Mouse (Mus musculus): ENCODE measurements at regions not wholly inside any gene's neighbourhood (a gene's known extent, or its start where the extent isn't known, plus 50 kb on each side); places are given as distances from the start of the nearest gene placed in this dataset.

GRCm38 (mm10) chr13:44121932-44122331 lies 337.4 kb downstream of the Cd83 start:
- DNase-seq (ENCODE audit: low read depth in 2 of 2, low spot score in 2 of 2), result no peak

GRCm38 (mm10) chr13:44126198-44126597 lies 341.6 kb downstream of the Cd83 start:
- DNase-seq (ENCODE audit: low read depth in 2 of 2, low spot score in 2 of 2), result no peak

GRCm38 (mm10) chr13:44128506-44129274 lies 344.1 kb downstream of the Cd83 start:
- DNase-seq (ENCODE audit: low read depth in 2 of 2, low spot score in 2 of 2), result no peak

DNA sequence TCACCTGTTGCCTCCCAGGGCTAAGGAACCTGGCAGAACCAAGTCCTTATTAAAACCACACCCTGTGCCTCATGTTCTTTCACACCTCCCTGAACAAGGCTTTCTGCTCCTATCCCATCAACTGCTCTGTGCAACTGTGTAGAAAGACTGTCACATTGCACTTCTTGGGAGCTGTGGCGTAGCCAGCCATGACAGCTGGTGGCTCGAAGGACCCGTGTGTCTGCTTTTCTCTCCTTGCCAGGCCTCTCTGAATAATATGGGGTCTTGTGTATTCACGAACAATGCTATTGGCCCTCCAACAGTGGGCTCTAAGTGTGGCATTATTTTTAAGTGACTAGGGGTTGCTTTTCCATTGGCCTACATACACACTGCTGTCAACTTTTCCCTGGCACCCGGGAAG lies 347.3 kb downstream of the Cd83 start:
- DNase-seq (ENCODE audit: low read depth in 2 of 2, low spot score in 2 of 2), result no peak

- no peak for DNase-seq (ENCODE audit: low read depth in 2 of 2, low spot score in 2 of 2)
Measured at GRCm38 (mm10) chr13:44132510-44132909, 347.9 kb downstream of the Cd83 start.

DNA sequence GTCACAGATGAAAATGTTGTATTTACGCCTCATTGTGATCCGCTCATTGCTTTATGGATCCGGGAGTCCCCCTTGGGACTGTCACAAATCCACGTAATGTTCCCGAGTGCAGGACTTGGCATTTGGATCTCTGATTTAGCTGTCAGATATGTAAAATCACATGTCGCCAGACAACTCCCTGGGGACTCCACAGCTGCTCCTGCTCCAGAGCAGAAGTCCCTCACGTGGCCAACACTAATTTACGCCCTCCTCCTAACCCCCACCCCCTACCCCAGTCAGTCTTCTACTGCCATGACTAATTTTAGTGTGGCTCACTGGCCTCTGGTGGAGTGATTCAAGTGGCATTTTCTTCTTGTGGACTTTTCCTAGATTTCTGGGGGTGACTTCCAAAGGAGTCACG lies 348.9 kb downstream of the Cd83 start:
- no peak for DNase-seq (ENCODE audit: low read depth in 2 of 2, low spot score in 2 of 2)

GRCm38 (mm10) chr13:44141181-44141580 lies 356.6 kb downstream of the Cd83 start:
- DNase-seq (ENCODE audit: low read depth in 2 of 2, low spot score in 2 of 2), result no peak

- DNase-seq (ENCODE audit: low read depth in 2 of 2, low spot score in 2 of 2), result no peak
Measured at GRCm38 (mm10) chr13:44145441-44145840, 360.9 kb downstream of the Cd83 start.

GRCm38 (mm10) chr13:44147841-44148240 lies 363.3 kb downstream of the Cd83 start:
- DNase-seq (ENCODE audit: low read depth in 2 of 2, low spot score in 2 of 2), result no peak

DNA sequence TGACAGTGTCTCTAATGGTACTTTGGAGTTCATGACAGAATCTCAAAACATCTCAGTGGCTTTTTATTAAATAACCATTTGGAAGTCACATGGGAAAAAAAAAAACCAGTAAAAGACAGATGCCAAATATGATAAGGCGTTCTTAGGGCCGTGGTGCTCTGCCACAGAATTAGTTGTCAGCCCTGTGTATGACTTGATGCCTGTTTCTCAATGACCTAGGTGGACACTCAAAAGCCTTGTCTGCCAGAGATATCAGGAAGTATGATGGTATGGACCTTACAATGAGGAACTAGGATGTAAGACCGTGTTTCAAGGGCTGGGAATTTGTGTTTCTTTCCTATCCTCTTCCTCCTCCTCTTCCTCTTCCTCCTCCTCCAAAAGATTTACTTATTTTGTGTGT lies 364.9 kb downstream of the Cd83 start:
- no peak for DNase-seq (ENCODE audit: low read depth in 2 of 2, low spot score in 2 of 2)

- no peak for DNase-seq (ENCODE audit: low read depth in 2 of 2, low spot score in 2 of 2)
Measured at GRCm38 (mm10) chr13:44151526-44151925, 367.0 kb downstream of the Cd83 start.

DNA sequence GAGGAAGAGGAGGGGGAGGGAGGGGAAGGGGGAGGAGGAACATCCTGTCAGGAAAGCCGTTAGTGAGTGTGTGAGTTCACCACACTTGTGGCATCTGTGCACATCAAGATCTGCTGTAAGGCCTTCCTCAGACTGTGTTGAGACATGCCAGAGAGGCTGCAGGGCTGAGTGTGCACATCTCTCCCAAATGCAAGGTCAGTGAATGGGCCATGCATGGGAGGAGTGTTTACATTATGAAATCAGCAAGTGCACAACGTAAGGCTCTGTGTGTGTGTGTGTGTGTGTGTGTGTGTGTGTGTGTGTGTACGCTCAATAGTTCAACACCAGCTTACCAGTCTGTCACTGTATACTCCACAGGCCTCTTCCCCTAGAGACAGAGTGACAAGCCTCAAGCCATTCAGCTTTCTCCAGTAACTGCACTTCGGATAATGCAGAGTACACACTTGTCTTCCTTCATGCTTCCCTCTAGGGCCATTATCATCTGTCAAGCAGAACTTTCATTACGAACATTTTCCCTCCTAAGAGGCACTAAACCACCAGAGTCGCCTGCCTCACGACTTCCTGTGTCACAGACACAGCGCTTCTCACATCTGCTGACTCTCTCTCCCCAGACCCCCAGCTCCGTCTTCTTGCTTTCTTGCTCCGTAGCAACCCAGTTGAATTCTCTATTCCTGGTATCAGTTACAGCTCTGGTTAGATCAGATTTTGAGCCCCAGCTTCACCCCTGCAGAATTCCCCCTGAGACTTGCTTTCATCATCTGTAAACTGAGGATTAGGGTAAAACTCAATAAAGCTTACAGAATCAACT lies 368.4 kb downstream of the Cd83 start:
- no peak for DNase-seq (ENCODE audit: low read depth in 2 of 2, low spot score in 2 of 2)

- no peak for DNase-seq (ENCODE audit: low read depth in 2 of 2, low spot score in 2 of 2)
Measured at GRCm38 (mm10) chr13:44153784-44154183, 369.2 kb downstream of the Cd83 start.

GRCm38 (mm10) chr13:44155956-44156355 lies 371.4 kb downstream of the Cd83 start:
- DNase-seq (ENCODE audit: low read depth in 2 of 2, low spot score in 2 of 2), result no peak

GRCm38 (mm10) chr13:44156546-44156945 lies 372.0 kb downstream of the Cd83 start:
- DNase-seq (ENCODE audit: low read depth in 2 of 2, low spot score in 2 of 2), result no peak

DNA sequence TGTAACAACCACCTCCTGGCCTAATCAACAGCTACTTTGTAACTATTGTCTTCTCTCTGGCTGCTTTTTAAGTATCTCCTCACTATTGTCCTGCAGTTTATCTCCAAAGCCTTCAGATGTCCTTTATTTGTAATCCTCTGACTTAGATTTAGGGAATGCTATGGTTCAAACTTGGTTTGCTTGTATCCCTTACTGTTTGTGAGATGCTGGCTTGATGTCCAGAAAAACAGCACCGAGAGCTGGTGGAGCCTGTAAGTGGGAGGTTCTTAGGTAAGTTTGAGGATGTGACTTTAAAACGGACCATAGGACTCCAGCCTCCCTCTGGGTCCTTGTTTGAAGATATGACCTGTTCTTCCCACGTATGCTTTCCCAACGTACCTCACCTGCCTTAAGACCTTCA lies 372.7 kb downstream of the Cd83 start:
- DNase-seq (ENCODE audit: low read depth in 2 of 2, low spot score in 2 of 2), result no peak

GRCm38 (mm10) chr13:44158364-44158763 lies 373.8 kb downstream of the Cd83 start:
- no peak for DNase-seq (ENCODE audit: low read depth in 2 of 2, low spot score in 2 of 2)

DNA sequence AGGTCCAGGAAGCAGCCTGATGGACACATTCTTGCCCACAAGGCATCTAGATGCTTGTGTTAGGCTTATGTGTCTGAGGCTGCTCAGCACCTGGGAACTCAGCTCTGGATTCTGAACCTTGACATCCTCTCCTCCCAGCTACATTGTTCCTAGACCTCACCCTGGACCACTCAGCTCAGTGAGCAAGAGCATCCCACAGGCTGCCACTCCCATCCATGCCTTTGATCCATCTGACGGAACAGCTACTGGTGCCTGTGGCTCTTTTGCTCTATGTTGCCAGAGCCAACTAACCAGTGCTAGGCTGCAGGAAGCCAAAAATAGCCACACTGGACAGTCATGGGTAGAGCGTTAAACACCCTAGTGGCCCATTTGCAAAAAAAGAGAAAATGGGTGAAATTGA lies 374.8 kb downstream of the Cd83 start:
- no peak for DNase-seq (ENCODE audit: low read depth in 2 of 2, low spot score in 2 of 2)

GRCm38 (mm10) chr13:44164746-44165145 lies 380.2 kb downstream of the Cd83 start:
- no peak for DNase-seq (ENCODE audit: low read depth in 2 of 2, low spot score in 2 of 2)

- no peak for DNase-seq (ENCODE audit: low read depth in 2 of 2, low spot score in 2 of 2)
Measured at GRCm38 (mm10) chr13:44167186-44167585, 382.6 kb downstream of the Cd83 start.

GRCm38 (mm10) chr13:44168186-44168585 lies 383.6 kb downstream of the Cd83 start:
- DNase-seq (ENCODE audit: low read depth in 2 of 2, low spot score in 2 of 2), result no peak

GRCm38 (mm10) chr13:44171639-44172038 lies 387.1 kb downstream of the Cd83 start:
- no peak for DNase-seq (ENCODE audit: low read depth in 2 of 2, low spot score in 2 of 2)
